Mouse (Mus musculus): ENCODE measurements around the gene March2.

The March2 gene

GRCm38 (mm10) chr17:33639743-33640142 lies 78.7 kb downstream of the March2 start:
- in situ Hi-C loops (cut with MboI; ENCODE audit: low sequenced_read_pairs): no loop called here

- in situ Hi-C loops (cut with MboI; ENCODE audit: low sequenced_read_pairs): no loop called here
Observed at GRCm38 (mm10) chr17:33637516-33638276, 80.8 kb downstream of the March2 start, which contains the start of gene Pram1. Gene Pram1, plus strand, starts transcription at chr17:33638056.

GRCm38 (mm10) chr17:33637038-33637437 lies 81.4 kb downstream of the March2 start:
- in situ Hi-C loops (cut with MboI; ENCODE audit: low sequenced_read_pairs): no loop called here

All from CH12F3 (cell line).